Mouse (Mus musculus) bone marrow, adult 2 months (tissue): Measurements from ENCODE around the gene Slamf1. TPM values are rescaled to one million over a fixed set of nuclear protein-coding genes. Genes with fewer than 3 reads are reported as not detected.

Experiments used
- H3K27ac ChIP-seq: fragments of 200-500 bp; 2 replicates; pipeline ENCODE4 v1.5.1; 2012; ENCODE audit warnings: low read depth, mild to moderate bottlenecking, control low read depth, inconsistent platforms, low read length; ENCODE audit not compliant: control insufficient read depth, poor library complexity, insufficient read depth
- H3K4me1 ChIP-seq: fragments of 200-500 bp; 2 replicates; pipeline ENCODE4 v1.6.1; 2011; ENCODE audit warnings: low read length; ENCODE audit not compliant: control insufficient read depth, insufficient read depth
- H3K4me3 ChIP-seq: fragments of 200-500 bp; replicated peaks from 2 replicates; pipeline ENCODE3; 2011; ENCODE audit warnings: mild to moderate bottlenecking, low read depth, low read length, control low read depth; ENCODE audit not compliant: control insufficient read depth
- CTCF ChIP-seq: fragments of 200-500 bp; IDR thresholded peaks from 2 replicates; pipeline ENCODE4 v1.5.1; 2011; ENCODE audit warnings: low read length, control low read depth; ENCODE audit not compliant: control insufficient read depth, insufficient read depth
- POLR2A ChIP-seq: fragments of 200-500 bp; IDR thresholded peaks from 2 replicates; pipeline ENCODE4 v1.6.1; 2011; ENCODE audit warnings: low read depth, mild to moderate bottlenecking, control low read depth, low read length, borderline replicate concordance; ENCODE audit not compliant: control insufficient read depth
- WGBS: fragments of 180-500 bp; shearing (Covaris S2); methylation state at CpG from one replicate; pipeline ENCODE4 v1.1.7; 2018; 5-methylcytosine and 5-hydroxymethylcytosine counted together
- polyA plus RNA-seq: library from polyadenylated mRNA; stranded (reverse); fragments of >200 nt; gene quantifications from 2 replicates; pipeline ENCODE4 v1.2.4, GENCODE M21; 2011; ENCODE audit warnings: low replicate concordance; ENCODE audit not compliant: missing spikeins, insufficient read depth, insufficient read length

Gene Slamf1
- polyA plus RNA-seq = 5.7 and 11.7 TPM in 2 replicates

DNA sequence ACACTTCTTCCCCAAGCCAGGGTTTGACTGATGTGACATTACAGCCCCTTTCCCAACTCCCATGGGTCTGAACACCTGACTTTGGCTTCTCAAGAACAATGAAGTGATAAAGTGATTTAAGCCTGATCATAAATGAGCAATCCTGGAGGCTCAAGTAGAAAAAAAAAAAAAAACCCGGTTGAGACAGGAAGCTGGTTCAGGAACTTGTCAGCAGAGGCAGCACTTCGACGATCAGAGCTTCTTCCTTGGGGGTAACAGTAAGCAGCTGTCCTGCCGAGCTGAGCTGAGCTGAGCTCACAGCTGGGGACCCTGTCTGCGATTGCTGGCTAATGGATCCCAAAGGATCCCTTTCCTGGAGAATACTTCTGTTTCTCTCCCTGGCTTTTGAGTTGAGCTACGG, at the start of gene Slamf1:
Gene Slamf1, plus strand, starts transcription at position 230 of the 400 bp plus-strand sequence.
- no peak within 1 kb of the TSS for H3K27ac ChIP-seq
- no peaks in the 10 kb centered on the region for H3K4me1 ChIP-seq
- TF ChIP-seq CTCF = no peak
- 11% methylated on average over 6 of the region's 6 CpGs for WGBS
- peak within 1 kb of the TSS; percentile 3 for H3K4me3 ChIP-seq

DNA sequence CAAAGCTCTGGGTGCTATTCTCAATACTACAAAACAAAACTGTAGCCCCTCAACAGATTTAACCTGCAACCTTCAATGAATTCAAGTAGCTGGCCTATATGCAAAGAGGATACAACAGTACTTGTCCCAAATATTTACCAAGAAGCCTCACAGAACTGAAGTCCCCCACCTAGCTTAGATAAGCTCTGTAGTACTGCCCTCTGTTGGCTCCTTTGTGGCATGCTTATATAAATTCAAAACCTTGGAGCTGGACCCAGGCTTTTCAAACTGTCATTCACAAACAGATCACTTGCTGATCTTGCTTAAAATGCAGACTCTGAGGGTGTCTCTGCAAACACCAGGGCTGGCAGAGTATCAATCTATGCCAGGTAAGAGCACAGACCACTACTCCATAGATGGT, 35.7 kb upstream of the Slamf1 start:
- Histone ChIP-seq H3K4me3 (no peak overlapping the region), H3K4me1 (no peaks in the 10 kb centered on the region), H3K27ac (no peak overlapping the region)
- TF ChIP-seq CTCF = no peak
- no peak for TF ChIP-seq POLR2A

DNA sequence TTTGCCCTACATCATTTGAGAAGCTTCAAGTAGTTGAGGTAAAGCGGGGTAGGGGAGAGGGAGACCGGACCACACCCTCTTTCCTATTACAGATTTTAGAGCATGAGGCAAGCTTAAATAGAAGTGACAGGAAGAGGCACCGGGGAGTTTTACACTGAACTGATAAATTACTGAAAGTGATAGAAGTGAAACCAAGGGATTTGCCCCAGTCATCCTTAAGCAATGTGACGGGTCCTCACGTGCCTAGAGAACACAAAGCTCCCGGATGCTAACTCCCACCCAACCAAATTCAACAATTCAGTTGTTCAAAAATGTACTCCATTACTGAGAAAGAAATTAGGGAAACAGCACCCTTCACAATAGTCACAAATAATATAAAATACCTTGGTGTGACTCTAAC, 32.0 kb upstream of the Slamf1 start:
- H3K27ac ChIP-seq = no peak overlapping the region
- 46% methylated on average over 6 of the region's 6 CpGs for WGBS
- H3K4me1 ChIP-seq = no peaks in the 10 kb centered on the region; the same call in 1 of the 2 replicates
- no peak overlapping the region for H3K4me3 ChIP-seq
- TF ChIP-seq POLR2A = no peak
- TF ChIP-seq CTCF = no peak

DNA sequence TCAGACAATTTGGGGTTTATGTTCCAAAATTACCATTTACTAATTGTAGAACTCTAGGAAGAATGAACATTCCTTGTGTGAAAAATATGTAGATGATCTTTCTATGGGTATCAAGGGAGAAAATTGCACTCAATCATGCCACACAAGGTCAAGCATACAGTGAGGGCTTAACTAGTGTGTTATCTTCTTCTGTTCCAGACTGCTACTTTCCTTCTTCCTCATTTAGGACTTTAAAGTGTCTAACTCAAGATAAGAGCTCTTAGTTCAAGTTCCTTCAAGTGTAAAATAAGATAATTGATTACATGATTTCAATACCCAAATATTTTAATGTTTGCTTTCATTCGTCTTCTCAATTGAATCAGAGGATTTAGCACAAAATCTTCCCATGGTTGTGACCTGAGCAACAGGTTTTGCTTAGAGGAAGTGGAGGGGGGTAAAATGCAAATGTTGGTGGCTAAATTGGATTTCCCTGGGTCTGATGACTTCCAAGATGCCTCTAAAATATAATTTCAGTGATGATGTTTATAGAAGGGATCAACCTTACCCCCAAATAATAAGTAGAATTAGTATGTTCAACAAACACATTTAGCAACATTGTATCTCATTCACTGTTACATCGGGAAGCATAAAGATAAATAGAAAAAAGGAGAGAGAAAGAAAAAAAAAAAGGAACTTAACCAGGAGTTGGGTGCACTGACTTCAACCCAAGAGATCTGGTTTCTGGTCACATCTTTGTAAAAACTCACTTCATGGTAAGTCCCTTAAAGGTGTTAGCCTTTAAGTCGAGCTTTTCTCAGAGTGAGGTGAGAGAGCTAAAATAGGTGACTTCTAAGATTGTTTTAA, 18.6 kb upstream of the Slamf1 start:
- Histone ChIP-seq H3K27ac (no peak overlapping the region), H3K4me3 (no peak overlapping the region), H3K4me1 (no peaks in the 10 kb centered on the region; the same call in 1 of the 2 replicates)
- TF ChIP-seq CTCF (no peak), POLR2A (no peak)
- 62% methylated on average over 3 of the region's 3 CpGs for WGBS

DNA sequence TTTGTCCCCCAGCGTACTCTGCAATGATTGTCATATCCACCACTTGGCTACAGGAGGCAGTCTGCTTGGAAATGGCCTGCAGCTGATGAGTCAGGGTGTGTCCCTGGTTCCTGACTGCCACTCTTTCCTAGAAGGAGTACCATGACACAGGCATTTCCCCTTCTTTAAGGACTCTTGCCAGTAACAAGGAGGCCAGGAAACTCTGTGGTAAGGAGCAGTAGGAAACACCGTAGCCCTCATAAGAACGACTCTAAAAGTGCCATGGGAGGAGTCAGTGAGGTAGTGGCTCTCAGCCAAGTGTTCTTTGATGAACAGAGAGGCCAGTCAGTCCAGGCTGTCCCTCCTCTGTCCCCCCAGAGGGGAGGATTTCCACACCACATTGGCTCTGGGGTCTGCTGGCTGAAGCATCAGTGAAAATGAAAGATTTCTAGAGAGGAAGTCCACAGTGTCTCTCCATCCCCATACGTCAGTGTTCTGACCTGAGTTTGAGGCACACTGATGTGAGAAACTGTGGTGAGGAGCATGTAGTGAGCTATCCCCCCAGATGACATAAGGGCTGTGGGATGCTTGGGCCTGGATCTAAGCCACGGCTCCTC, 5.0 kb upstream of the Slamf1 start:
- H3K27ac ChIP-seq = no peak overlapping the region
- WGBS = 23% methylated on average over 5 of the region's 5 CpGs
- TF ChIP-seq CTCF = no peak
- TF ChIP-seq POLR2A = no peak
- H3K4me3 ChIP-seq = no peak overlapping the region
- H3K4me1 ChIP-seq = no peaks in the 10 kb centered on the region

DNA sequence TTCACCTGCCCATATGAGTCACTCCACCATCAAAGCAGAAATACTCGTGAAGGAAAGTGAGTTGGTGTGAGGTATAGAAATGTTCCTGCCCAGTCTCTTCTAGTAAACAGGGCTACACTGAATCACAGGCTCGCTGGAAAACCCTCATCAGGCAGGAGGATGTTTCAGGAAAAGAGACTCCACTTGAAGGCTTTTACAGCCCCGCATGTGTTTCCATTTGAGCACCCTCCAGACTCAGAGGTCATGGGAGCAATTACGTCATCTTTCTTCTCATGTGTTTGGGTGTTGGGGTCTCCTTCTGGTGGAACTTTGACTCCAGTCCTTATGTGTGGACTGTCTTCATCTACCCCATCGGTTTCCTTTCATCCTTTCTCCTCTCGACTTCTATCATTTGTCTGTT, 4.1 kb downstream of the Slamf1 start:
- TF ChIP-seq POLR2A = no peak
- TF ChIP-seq CTCF = no peak
- WGBS = 70% methylated on average over 6 of the region's 6 CpGs
- H3K27ac ChIP-seq = no peak overlapping the region
- H3K4me3 ChIP-seq = no peak overlapping the region
- H3K4me1 ChIP-seq = no peaks in the 10 kb centered on the region

DNA sequence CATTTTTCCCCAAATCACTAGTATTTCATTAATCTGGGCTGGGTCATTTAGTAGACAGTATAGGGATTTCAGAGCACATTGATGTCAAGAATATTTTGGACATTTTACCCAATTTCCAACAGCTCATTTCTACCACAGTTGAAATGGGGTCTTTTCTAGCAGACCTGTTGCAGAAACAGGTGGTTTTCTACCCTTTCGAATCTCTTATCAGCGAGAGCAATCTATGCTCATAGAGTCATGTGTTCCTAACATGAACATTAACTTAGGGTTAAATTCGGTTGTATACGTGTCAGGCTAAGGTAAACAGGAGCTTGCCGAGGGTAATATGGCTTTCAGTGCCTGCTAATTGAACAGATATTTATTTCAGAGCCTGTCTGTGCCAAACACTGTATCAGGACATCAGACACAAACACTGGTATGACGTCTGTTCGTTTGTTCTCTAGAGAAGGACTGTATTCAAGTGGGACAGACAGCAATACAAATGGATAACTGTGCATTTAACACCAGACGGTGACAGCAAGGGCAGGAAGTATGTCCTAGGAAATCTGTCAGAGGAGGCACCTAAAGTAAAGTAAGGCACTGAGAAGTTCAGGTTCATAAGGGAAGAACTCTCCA, 5.3 kb downstream of the Slamf1 start:
- Histone ChIP-seq H3K27ac (no peak overlapping the region), H3K4me1 (no peaks in the 10 kb centered on the region), H3K4me3 (no peak overlapping the region)
- WGBS = 71% methylated on average over 8 of the region's 8 CpGs
- TF ChIP-seq POLR2A (no peak), CTCF (no peak)

DNA sequence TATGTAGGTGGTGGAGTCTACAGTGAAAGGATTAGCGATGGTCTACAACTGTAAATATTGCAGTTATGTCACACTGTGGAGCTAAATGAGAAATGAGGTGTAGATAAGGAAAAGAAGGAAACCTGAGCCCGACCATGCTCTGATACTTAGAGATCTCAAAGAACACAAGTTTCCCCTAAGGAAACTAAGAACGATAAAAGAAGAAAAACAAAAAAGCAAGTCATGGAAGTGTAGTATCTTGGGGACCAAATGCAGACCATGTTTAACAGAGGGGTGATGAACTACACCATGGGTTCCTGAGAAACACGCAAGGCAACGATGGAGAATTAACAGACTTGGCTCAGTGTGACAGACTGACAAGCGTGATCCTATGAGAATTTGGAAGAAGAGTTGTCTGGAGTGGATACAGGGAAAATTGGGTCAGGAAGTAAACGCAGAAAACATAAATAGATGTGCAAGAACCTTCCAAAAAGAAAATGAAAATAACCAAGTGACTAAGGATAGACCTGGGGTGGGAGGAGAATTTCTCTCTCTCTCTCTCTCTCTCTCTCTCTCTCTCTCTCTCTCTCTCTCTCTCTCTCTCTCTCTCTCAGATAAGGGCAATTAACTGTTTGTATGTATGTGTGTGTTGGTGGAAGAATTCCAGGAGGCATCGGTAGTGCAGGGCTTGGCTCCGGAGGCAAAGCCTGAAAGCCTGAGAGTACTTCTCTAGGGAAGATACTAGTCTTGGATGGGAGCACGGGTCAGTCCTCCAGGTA, 6.5 kb downstream of the Slamf1 start:
- Histone ChIP-seq H3K4me3 (no peak overlapping the region), H3K4me1 (no peaks in the 10 kb centered on the region), H3K27ac (no peak overlapping the region)
- no peak for TF ChIP-seq CTCF
- WGBS = 46% methylated on average over 10 of the region's 10 CpGs
